Mouse (Mus musculus): ENCODE measurements around the gene Atp2b4.

Gene Atp2b4

DNA sequence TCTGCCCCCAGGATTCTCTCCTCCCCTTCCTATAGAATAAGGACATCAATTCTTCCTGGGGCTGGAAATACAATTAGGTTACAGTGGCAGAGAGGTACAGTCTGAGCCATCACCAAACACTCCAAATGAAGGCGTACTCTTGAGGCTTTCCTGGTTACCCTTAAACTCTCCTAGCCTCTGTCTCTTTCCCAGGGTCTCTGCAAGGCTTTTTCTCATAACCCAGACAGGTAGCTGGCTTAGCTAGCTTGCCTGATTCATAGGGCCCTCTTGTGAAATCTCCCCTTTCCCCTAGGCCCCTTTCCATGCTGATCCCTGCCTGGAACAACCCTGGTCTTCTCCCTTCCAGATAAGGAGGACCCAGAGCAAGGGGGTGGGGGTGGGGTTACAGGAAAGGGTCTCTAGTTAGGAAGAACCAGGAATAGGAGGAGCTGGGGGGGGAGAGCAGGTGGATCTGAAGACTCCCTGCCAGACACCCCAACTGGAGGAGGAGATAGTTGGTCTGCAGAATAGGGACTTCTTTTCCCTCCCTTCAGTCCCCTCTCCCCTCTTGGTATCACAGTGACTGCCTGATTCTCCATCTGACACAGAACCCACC, 1.9 kb downstream of the Atp2b4 start:
- no peak for DNase-seq (ENCODE audit: low read depth, low spot score)

DNA sequence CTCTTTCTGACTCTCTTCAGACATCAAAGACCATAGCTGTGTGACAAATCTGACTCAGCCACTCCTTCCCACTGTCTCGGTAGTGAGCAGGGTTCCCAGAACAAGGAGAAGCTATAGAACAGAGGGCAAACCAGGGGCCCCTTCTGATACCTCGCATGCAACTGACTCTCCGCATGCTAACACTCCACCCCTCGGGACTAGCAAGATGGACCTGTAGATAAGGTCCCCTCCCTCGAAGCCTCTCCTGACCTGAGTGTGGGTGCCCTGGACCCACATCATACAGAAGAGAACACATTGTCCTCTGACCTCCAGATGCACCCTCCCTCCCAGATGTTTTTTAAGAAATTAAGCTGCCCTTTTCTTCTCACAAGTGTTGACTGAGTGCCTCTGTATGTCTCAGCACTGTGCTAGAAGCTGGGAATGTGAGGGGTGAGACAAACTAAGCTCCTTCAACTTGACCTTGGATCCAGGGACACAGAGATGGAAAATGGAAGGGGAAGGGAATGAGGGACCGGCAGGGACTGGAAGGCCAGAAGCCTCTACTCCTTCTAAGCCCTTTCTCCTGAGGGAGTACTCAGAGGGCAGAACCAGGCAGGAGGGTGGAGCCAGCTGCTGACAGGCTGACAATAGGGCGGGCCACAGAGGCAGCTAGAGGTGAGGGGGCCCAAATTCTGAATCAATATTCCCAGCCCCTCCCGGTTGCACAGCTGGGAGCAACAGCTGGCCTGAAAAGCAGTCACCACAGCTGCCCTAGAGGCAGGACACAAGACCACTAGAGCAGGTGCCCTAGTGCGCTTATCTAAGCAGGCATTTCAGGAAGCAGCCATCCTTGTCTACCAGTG, 2.6 kb downstream of the Atp2b4 start:
- DNase-seq (ENCODE audit: low read depth, low spot score) = no peak

DNA sequence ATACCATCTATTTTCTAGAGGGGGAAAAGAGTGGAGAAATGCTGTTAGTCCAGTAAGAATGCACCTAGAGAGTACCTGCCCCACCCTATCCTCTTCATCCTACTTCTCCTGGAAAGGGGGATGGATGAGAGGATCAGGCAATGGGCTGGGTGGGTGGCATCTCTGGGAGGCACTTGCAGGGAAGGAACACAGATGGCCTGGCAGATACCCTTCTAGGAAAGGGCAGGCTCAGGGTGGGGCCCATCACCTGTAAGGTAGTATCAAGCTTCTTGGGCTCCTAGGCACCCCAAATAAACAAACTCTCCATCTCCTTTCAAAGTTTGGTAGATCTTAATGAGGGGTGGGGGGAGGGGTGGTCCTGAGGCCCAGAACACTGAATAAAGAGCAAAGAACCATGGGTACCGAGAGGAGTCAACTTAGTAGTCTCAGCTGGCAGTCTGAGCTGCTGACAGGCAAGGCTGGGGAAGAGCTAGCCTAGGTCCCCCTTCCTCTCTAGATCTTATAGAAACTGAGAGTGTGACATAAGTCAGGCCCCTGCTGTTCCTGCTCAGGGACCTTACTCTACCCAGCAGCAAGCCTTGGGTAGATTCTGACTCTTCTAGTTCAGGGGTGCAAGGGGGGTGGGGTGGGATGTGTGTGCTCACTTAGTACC, 3.4 kb downstream of the Atp2b4 start:
- DNase-seq (ENCODE audit: low read depth, low spot score) = no peak

DNA sequence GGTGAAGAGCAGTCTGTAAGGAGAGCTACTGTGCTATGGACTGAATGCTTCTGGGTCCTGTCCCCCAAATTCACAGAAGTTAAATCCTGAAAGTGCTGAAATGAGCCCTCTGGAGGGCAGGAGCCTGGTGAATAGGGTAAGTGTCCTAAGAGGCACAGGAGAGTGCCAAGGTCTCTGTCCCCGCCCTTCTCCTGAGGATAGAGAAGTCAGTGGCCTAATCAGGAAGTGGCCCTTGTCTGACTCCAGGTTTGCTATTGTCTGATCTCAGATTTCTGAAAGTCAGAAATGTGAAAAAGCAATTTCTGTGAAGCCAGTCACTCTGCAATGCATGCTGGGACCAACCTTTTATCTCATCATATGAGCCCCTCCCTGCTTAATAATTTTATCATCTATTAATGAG, 7.2 kb downstream of the Atp2b4 start:
- no peak for DNase-seq (ENCODE audit: low read depth, low spot score)

DNA sequence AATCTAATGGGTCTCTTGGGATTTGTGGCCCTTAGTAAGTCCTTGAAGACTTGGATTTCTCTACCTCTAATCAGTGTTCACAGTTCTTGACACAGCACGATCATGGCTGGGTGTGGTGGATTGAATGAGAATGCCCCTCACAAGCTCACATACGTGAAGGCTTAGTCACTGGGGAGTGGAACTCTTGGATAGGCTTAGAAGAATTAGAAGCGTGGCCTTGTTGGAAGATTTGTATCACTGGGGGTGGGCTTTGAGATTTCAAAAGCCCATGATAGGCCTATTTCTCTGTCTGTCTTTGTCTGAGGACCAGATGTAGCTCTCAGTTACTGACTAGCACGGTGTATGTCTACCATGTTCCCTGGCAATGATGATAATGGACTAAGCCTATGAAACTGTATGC, 10.8 kb downstream of the Atp2b4 start:
- DNase-seq (ENCODE audit: low read depth, low spot score) = no peak

DNA sequence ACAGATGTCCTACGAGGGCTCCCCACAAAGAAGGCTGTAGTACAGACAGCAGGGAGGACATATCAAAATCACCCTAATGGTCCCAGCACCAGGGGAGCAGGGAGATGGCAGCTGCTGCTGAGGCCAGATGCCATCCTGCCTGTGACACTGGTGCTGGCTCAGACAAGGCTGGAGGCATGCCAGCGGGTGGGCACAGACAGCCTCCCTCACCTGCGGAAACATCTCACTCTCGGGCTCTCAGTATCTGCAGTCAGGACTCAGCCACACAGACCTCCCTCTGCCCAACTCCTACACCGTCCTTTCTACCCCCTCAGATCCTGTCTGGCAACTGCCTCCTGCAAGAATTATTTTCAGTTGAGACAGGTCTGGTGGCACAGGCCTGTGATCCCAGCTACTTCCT, 12.0 kb downstream of the Atp2b4 start:
- peak; percentile 49 for DNase-seq (ENCODE audit: low read depth, low spot score)

DNA sequence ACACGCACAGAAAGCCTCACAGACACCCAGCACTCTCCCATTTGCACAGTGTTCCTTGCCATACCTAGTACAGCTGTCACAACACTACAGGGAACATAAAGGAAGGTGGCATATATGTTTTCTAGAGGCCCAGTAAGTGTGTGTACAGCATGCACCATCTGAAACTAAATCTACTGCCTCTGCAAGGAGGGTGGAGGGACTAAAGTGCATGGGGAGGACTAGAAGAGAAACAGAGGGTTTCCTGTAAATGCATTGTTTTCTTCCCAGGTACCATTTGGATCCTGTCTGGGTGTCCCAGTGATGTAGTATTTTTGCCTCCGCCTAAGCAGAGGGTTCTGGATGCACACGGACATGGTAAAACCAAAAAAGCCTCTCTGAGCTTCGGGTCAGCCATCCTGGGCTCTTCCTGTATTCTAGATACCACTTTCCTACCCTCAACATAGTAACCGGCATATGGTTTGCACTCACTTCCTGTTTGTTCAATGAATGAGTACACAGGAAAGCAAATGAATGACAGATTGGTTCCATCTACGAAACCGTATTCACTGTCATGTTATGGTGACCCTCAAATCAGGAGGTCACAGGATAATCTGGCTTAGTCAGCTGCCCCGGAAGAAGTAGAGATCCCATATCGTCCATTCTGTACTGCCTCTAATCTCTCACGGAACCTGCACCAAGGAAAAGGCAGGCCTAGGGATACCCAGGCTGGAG, 13.2 kb downstream of the Atp2b4 start:
- DNase-seq (ENCODE audit: low read depth, low spot score) = no peak

DNA sequence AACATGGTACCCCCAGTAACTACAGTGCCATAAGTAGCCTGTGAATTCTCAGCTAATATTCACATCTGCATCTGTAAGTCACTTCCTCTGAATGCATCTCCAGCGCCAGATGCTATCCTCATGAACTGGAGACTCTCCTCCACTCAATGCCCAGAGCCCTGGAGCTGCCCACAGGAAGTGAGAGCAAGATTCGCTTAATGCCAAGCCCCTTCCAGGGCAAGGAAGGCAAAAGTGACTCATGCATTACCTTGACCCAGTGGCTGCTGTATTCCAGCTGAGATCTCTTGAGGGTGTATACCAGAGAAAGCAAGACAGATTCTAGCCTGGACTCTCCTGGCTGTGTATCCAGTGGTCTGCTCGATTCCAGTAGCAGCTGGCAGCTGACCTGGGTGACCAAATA, 16.2 kb downstream of the Atp2b4 start:
- DNase-seq (ENCODE audit: low read depth, low spot score) = no peak

DNA sequence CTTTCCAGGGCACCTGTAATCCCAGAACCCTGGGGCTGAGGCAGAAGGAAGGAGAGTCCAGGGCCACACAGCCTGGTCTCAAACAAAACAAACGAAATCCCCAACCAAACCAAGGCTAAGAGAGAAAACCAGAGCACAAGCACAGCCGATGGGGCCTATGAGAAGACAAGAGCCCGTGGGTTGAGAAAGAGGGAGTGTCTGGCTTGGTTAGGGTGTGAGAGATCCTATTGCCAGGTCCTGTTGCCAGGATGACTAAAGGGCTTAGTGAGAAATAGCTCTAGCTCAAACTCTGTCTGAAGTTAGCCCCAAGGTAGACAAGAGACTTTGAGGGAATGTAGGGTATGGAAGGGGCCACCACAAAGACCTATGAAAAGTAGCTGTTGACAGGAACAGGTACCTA, 19.3 kb downstream of the Atp2b4 start:
- no peak for DNase-seq (ENCODE audit: low read depth, low spot score)

DNA sequence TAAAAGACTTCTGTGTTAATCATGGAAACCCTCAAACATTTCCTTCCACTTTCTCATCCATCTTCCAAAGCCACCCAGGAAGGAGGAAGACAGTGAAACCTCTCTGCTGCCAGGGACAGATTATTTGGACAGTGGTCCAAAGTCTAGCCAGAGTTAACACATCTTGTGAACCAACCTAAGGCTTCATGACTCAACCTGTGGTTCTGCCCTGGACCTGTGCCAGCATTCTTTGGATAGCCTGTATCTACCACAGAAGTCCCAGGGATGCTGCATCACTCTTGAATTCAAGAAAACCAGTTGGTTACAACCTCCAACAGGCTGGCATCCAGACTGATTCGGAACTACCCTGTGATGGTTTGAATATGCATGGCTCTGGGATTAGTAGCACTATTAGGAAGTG, 21.8 kb downstream of the Atp2b4 start:
- DNase-seq (ENCODE audit: low read depth, low spot score) = no peak

DNA sequence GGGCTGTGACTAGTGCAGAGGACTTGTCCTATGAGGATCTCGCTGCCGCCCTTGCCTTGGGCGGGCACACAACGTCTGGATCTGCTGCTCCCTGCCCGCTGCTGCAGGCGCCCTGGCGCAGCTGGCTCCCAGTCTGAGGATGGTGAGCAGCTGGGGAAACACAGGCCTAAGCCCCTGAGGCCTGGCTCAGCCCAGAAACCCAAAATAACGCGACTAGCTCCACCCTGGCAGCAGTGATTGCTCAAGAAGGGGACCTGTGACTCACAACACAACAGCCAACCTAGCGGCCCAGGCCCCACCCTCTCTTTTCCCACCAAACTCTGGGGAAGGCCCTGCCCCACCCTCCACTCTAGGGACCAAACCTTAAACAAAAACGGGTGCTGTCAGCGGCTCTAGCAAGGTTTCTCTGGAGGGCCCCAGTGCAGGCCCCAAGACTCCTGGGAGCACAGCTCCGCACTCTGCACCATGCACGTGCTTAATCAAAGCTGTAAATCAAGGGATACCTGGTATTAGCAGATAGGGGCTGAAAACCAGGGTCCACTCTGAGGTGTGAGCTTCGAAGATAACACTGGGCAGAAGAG, 23.1 kb downstream of the Atp2b4 start:
- DNase-seq (ENCODE audit: low read depth, low spot score) = no peak

DNA sequence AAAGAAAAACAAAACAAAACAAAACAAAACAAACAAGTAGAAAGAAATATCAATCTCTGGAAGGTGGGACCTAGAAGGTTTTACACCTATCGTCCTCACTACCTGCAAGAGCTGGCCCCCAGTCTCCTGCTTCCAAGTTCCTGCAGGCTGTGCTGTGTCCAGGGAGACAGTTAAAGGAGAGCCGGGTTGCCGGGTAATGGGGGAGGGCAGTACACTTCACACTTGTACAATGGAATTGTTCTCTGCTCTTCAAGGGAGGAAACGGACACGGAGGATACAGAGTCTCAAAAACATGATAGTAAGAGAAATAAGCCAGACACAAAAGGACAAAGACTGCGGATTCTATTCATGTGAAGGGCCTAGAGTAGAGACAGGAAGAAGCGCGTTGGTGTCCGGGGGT, 28.3 kb downstream of the Atp2b4 start:
- DNase-seq (ENCODE audit: low read depth, low spot score) = no peak

DNA sequence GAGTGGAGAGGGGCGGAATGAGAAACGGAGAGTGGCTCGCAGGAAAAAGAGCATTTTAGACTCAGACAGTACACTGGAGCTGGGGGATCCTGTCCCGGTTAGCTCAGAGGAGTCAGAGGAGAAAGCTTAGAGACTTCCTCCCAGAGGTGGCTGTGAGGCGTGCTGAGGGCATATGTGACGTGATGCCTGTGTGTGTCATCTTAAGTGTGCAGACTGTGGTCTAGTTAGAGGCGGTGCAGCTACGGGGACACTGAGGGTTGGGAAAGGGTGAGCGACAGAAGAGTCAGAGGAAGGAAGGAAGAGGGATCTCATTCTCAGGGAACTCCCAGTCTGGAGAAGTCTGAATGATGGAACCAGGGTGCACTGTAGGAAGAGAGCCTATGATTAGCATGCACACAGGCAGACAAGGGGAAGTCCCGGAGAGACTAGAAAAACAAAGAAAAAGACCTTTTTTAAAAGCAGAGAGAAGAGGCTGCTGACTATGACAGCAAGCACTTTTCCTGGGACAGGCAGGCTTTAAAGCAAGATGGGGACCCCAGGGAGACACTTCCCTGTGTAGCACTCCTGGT, 28.9 kb downstream of the Atp2b4 start:
- no peak for DNase-seq (ENCODE audit: low read depth, low spot score)

DNA sequence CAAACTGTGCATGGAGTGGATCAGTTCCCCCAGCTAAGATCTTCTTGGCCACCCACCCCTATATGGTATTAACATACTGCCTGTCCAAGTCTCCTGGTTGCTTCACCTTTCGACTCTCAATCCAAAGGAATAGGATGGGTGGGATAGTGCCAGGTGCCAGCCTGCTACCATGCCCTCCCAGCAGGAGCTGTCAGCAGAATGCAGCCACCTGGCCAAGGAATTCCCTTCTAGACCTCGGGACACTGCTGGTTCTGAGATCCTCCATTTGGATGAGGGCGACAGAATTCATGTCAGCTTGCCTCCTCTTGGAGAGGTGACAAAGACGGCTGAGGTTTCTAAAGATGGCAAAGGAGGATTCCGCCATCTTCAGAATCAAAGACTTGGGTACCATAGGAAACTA, 32.8 kb downstream of the Atp2b4 start:
- peak; percentile 72 for DNase-seq (ENCODE audit: low read depth, low spot score)

DNA sequence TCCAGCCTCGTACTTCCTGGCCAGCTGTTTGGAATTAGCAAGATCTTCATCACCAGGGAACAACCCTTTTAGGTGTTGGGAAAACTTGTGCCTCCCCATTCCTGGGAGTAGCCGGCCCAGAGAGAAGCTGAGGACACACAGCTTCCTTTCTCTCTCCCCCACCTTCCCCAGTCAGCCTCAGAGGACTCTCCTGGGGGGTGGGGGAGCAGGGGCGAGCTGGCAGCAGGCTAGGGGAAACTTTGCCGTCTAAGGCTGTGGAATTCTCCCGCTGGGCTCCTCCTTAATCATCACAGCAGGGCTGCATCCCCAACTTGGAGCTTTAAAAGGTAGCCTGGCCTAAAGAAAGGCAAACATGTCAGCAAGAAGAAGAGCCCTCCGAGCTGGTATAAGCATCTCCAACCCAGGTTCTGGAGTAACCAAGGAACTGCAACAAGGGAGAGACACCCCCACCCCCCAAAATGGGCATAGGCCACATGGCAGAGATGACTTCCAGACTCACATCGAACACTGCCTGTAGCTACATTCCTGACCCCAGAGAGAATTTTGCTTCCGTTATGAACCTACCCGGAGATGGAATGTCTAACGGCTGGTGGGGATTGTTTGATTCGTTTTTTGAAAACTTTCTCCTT, 33.8 kb downstream of the Atp2b4 start:
- no peak for DNase-seq (ENCODE audit: low read depth, low spot score)

DNA sequence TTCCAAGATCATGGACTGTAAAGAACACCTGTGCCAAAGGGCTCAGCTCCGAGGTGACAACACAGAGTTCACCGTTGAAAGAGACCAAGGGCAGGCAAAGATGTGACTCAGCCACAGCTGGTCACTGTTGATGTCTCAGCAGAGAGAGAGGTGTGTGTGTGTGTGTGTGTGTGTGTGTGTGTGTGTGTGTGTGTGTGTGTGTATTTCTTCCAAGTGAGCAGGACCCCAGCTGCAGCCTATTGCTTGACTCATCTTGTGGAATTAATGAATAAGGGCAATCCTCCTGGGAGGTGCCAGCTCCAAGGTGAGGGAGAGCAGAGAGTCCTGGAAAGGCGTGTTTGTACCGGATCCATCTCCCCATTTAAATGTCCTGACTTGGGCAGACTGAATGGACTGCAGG, 35.5 kb downstream of the Atp2b4 start:
- no peak for DNase-seq (ENCODE audit: low read depth, low spot score)

DNA sequence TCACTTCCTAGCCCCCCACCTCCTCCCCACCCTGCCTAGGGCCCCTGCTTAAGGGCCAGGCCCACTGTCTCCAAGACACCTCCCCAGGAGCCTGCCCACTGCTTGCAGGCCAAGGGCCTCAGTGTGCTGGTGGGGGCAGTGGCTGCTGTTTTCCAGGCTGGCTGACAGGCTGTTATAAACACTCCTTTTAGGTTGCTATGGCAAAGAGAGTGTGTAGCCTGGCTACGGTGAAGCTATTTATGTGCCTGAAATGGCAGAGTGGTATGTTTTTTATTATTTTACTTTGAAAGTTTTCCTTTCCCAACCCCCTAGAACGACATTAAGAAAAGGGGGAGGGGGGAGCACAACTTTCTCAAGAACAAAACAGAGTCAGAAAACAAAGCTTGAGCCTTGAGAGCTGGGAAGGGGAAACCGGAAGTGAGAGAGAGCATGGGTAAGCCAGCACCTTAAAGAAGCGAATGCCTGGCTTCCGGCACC, 37.9 kb downstream of the Atp2b4 start:
- peak; percentile 72 for DNase-seq (ENCODE audit: low read depth, low spot score)

DNA sequence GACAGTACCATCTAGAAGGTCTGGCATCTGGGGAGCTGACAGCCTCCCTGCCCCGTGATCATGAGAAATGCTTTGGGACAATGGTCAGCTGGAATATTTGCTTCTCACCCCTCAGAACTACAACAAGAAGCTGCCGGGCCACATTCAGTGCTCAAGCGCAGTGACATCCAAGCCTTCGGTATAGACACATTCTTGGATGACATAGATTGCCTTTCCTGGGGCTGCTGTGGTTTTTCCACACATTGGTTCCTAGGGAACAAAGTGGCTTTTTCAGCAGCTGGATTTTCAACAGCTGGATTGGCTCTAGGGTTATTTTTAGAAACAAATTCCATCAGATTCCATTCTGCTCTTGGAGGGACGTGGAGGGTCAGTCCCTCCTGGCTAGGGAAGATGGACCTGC, 39.6 kb downstream of the Atp2b4 start:
- no peak for DNase-seq (ENCODE audit: low read depth, low spot score)

DNA sequence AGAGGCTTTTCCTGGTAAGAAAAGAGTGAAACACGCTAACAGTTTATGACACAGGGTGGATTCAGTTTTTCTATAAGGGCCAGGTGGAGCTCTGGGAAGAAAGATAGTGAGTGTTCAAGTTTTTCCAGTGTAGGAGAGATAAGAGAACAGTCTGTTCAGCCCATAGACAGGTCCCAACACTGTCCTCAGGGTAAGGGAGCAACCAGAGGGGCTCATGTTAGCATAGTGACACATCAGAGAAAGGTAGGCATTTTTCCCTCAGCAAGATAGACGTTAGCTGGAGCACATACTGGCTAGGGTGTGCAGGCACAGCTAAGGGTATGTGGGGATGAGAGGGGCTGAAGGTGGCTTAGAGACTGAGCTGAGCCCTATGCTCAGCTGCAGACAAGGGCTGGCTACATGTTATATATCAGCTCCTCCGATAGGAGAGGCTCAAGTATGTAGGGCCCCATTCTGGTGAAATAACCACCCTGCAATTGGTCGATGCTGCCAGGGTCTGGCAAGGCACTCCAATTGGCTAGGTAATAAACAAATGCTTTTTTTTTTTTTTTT, 46.4 kb downstream of the Atp2b4 start:
- no peak for DNase-seq (ENCODE audit: low read depth, low spot score)

DNA sequence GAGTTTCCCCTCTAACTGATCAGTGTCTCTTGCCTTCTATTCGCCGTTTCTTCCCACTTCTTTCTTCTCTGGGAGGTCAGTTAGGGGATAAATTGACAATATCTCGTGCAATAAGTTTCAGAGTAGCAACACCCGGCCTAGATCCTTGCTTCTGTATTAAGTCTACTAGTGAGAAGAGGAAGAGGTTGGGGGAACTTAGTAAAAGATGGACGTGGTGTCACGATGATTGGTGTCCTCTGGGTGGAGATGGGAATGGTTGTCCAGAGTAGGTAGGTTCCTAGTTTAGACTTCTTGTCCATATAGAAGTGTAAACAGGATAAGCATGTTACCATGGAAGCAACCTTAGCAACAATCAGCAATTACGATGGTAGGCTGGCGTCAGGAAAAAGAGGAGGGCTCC, 47.5 kb downstream of the Atp2b4 start:
- no peak for DNase-seq (ENCODE audit: low read depth, low spot score)

DNA sequence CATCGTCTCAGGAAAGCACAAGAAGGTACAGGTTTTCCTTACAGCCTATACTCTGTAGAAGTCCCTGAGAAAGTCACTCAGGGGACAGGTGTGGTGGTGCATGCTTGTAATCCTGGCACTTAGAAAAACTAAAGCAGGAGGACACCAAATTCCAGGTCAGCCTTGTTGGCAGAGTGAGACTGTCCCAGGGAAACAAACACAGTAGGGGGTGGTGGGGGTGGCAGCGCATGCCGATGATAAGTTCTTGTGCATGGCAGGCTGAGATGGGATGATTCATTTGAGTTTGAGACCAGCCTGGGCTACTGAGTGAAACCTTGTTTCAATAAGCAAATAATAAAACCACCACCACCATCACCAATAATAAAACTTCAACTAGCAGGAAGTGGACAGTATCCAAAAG, 49.2 kb downstream of the Atp2b4 start:
- DNase-seq (ENCODE audit: low read depth, low spot score) = peak; percentile 47
